Mouse (Mus musculus) thymus, postnatal 10 days (tissue): ENCODE results near the gene Cntfr.

Experiments
- DNase-seq, 2 experiments: peaks; one replicate each; pipeline ENCODE4 v3.0.0; 2021; ENCODE audit warnings: low spot score in 2 of 2

Gene Cntfr

DNA sequence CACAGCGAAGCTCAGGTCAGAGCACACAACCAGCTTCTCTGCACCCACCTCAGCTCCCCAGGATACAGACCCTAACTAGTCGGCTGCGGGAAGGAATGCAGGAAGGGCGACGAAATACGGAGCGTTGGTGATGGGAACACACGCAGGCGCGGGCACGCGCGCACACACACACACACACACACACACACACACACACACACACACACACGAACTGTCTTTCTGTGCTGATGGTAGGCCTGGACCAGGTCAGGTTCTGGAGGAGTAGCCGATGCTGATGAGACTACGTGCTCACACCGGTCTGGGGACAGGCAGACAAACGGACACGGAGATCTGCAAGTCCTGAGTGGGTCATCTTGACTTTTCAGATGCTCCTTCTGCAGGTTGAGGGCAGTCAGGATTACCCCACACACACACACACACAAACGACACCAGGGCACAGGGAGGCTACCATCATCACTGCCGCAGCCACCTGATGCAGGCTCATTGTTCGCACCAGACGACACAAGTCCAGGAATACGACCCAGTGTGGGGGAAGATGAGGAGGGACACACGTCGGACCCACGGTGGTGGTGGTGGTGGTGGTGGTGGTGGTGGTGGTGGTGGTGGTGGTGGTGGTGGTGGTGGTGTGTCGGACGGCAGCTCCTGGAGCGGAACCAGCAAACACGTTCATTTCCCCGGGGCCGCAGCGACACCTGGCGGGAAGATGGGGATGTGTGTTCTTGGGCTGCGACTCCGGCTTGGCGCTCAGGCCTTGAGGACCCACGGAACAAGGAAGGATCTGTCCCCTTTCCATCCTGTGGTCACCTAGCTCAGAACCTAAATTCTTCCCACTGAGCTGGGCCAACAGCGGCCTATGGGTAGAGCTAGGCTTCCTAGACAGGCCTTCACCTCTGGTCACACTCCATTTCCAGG is at the start of gene Cntfr:
TSS of gene Cntfr (minus strand) at position 160 of the 912 bp plus-strand sequence.
- peak in 1 of 2 experiments; percentile 66 for DNase-seq

GRCm38 (mm10) chr4:41745021-41745420 is 48.1 kb upstream of the Cntfr start:
- no peak for DNase-seq

DNA sequence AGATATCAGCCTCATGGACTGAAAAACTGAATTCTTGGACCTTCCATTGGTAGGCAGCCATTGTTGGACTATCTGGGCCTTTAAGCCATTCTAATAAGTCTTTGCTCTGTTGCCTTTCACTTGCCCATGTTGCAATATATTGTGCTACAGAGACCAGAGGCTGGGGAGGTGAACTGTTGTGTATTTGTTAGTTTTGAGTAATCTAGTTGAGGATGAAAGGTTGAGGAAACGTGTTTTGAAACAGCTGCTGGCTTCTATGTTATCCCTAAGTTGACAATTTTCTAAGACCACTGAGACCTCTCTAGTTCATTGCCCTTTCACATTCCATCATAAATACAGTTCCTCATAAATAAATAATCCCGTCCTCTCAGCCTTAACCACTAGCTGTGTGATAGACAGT is 47.2 kb upstream of the Cntfr start:
- DNase-seq: no peak

GRCm38 (mm10) chr4:41741158-41741560 is 44.3 kb upstream of the Cntfr start:
- peak; percentile 88 for DNase-seq

GRCm38 (mm10) chr4:41740380-41741157 is 43.7 kb upstream of the Cntfr start:
- peak in 1 of 2 experiments; percentile 16 for DNase-seq

GRCm38 (mm10) chr4:41739260-41739659 is 42.4 kb upstream of the Cntfr start:
- no peak for DNase-seq

GRCm38 (mm10) chr4:41738256-41738603 is 41.3 kb upstream of the Cntfr start:
- no peak for DNase-seq

- peak; percentile 45 to 76 for DNase-seq
Observed at GRCm38 (mm10) chr4:41737602-41738255, 40.8 kb upstream of the Cntfr start.

- DNase-seq: peak in 1 of 2 experiments; percentile 47
Observed at GRCm38 (mm10) chr4:41731052-41731765, 34.3 kb upstream of the Cntfr start, which contains the start of gene Arid3c. Arid3c (minus strand) TSS chr4:41731142.

DNA sequence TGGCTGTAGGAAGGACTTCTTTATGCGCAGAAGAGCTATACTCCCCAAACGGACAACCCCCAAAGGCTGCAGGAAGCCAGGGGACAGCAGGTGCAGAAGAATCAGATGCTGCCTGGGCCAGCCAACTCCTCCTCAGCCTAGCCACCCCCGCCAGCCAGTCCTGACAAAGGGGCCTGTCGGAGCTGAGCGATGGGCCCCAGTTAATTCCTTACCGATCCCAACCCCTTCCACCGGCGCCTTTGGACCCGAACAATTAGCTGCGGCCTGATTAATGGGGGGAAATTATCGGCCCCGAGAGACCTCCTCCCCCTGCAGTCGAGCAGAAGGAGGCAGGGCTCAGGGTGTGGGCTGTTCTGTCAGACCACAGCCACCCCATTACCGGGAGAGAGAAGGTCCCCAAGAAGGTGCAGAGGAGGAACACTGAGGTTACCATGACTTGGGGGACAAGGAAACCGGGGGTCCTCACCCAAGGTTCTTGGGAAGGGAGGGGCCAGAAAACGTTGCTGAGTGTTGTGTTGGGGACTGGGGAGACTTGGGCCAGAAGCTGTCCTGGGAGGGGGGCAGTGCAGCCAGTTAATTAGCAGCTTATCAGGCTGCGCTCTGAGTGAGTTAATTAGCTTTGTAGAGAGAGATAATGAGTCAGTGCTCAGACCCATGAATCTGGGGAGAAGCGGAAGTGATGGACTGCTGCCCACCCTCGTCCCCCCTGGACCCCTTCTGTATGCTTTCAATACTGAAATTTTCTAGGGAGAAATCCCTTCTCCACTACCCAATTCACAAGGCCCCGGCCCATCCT is 30.1 kb upstream of the Cntfr start:
- no peak for DNase-seq

- DNase-seq: peak; percentile 81 to 82
Observed at GRCm38 (mm10) chr4:41722918-41723351, 26.0 kb upstream of the Cntfr start, which contains the start of gene Dctn3. Dctn3 (minus strand) TSS chr4:41723170.

DNA sequence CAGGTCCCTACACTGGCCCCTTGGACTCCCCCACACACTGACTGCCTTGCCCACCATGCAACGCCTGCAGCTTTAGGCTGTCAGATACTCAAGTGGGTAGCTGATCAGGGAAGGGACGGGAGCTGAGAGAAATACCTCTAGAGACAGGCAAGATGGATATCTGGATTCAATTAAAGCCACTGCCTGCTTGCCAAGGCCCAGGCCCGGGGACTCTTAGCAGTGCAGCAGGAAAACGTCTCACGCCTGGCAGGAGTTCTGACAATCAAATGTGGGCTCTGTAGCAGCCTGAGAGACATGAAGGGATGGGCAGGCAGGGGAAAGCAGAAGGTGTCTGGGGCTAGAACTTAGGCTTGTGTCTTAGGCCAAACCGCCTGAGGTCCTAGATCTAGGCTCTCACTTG is 19.9 kb upstream of the Cntfr start:
- DNase-seq: no peak

DNA sequence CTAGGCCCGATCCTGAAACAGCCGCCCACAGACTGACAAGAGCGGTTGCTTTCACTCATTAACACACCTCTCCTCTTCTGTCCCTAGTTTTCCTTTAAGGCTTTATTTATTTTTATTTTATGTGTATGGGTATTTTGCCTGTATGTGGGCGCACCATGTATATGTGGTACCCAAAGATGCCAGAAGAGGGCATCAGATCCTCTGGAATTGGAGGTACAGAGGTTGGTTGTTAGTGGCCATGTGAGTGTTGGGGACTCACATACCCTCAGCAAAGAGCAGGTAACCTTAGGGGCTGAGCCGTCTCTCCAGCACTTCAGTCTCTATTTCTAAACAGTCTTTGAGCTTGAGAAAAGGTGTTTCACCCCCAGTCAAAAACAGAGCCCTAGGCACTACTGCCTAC is 18.7 kb upstream of the Cntfr start:
- DNase-seq: peak in 1 of 2 experiments; percentile 40

DNA sequence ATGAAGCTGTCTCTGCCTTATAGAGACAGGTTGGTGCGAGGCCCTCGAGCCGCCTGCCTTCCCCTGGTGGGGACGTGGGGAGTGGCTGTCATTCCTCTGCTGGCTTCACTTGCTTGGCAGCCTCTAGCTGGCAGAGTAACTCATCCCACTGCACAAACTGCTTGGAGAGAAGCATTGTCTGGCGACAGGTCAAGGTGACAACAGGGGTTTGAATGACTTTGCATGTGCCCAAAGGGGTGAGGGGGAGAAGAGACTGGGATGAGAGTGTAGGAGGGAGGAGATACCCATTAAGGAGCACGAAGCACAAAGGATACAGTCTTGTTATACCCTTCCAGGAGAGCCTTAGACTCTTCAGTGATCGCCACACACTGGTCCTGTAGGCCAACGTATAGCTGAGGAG is 18.2 kb upstream of the Cntfr start:
- no peak for DNase-seq

- peak; percentile 48 to 52 for DNase-seq
Observed at GRCm38 (mm10) chr4:41714276-41714675, 17.4 kb upstream of the Cntfr start.

DNA sequence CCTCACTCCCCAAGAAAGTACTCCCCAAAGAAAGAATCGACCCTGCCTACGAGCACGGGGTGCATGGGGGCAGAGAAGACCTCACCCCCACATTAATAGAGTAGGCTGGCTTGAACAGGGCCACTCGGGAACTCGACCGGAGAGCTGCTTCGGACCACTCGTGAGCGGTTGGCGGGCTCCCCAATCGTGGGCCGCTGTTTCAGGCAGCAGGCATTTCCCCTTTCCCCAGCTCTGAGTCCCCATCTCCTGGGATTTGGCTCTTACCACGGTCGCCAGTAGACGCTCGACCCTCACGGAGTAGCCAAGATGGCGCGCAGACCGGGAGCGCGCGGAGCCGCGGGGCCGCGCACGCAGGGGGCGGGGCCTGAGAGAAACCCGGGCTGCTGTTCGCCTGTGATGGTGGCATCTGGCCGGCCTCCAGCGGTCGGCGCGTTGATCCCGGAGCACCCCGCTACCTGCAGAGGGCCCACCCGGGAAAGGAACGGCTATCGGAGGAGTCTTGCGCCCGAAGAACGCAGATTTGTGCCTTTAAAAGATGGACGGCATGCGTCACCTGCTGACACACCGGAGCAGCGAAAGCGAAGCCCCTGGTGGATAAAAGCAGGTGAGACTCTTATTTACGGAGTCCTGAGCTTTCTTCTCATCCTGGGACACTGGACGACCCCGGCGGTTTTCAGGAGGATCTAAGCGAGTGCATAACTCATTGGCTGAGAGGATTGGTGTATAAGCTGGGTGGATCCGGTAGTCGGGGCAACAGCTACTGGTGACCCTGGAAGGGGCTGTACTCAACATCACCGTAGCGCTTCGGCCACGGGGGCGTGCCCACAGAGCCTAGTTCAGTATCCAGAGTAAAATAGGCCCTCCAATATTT is 16.5 kb upstream of the Cntfr start, which contains the start of gene Rpp25l:
TSS of gene Rpp25l (minus strand) at position 338 of the 871 bp plus-strand sequence.
- peak; percentile 74 to 82 for DNase-seq

GRCm38 (mm10) chr4:41712421-41713196 is 15.7 kb upstream of the Cntfr start:
- DNase-seq: no peak

DNA sequence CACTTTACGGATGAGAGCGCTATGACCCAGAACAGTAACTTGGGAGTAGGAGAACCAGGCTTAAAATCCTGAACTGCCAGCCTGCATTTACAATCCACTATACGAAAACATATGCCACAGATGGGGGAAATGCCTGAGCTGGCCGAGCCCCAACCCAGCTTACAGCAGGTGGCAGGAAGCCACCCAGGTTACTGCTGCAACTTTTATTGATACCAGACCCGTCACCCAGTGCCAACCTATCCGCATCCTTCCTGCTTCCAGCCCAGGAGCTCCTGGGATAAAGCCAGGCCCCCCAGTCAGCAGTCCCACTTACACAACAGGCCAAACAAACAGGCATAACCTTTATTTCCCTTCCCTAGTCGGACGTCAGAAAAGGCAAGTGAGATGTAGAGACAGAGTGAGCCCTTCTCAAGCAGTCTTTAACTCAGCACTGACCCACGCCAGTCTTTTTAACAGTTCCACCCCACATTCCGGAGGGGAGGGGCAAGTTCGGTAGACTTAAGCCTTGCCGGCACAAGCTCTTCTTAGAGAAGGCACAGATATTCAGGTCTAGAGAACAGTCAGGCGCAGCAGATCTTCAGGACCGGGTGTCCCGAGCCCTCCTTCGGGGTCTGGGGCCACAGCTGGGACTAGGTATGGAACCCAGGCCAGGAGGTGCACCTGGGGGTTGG is 15.0 kb upstream of the Cntfr start:
- no peak for DNase-seq
